Mouse (Mus musculus): Measurements from ENCODE around the gene Ica1. TPM values are rescaled to one million over a fixed set of nuclear protein-coding genes. Genes with fewer than 3 reads are reported as not detected.

Gene Ica1
- polyA plus RNA-seq, 1 experiment = 1.8 TPM

GRCm38 (mm10) chr6:8755760-8756276, 22.5 kb downstream of the Ica1 start:
- TF ChIP-seq GATA1 (IDR thresholded peaks at IDR 0.05; ENCODE audit: low read length) = peak; percentile 80

- no peak for TF ChIP-seq GATA1 (IDR thresholded peaks at IDR 0.05; ENCODE audit: low read length)
Observed at GRCm38 (mm10) chr6:8754486-8754885, 23.8 kb downstream of the Ica1 start.

- no peak for TF ChIP-seq GATA1 (IDR thresholded peaks at IDR 0.05; ENCODE audit: low read length)
Observed at GRCm38 (mm10) chr6:8753723-8754036, 24.6 kb downstream of the Ica1 start.

- TF ChIP-seq GATA1 (IDR thresholded peaks at IDR 0.05; ENCODE audit: low read length) = no peak
Observed at GRCm38 (mm10) chr6:8752984-8753722, 25.1 kb downstream of the Ica1 start.

GRCm38 (mm10) chr6:8744886-8745285, 33.4 kb downstream of the Ica1 start:
- no peak for TF ChIP-seq GATA1 (IDR thresholded peaks at IDR 0.05; ENCODE audit: low read length)

GRCm38 (mm10) chr6:8744273-8744785, 34.0 kb downstream of the Ica1 start:
- no peak for TF ChIP-seq GATA1 (IDR thresholded peaks at IDR 0.05; ENCODE audit: low read length)

GRCm38 (mm10) chr6:8742449-8742848, 35.8 kb downstream of the Ica1 start:
- no peak for TF ChIP-seq GATA1 (IDR thresholded peaks at IDR 0.05; ENCODE audit: low read length)

- no peak for TF ChIP-seq GATA1 (IDR thresholded peaks at IDR 0.05; ENCODE audit: low read length)
Observed at GRCm38 (mm10) chr6:8741659-8742058, 36.6 kb downstream of the Ica1 start.

GRCm38 (mm10) chr6:8740092-8740491, 38.2 kb downstream of the Ica1 start:
- TF ChIP-seq GATA1 (IDR thresholded peaks at IDR 0.05; ENCODE audit: low read length) = no peak

- no peak for TF ChIP-seq GATA1 (IDR thresholded peaks at IDR 0.05; ENCODE audit: low read length)
Observed at GRCm38 (mm10) chr6:8738396-8738795, 39.9 kb downstream of the Ica1 start.

GRCm38 (mm10) chr6:8736493-8736820, 41.8 kb downstream of the Ica1 start:
- TF ChIP-seq GATA1 (IDR thresholded peaks at IDR 0.05; ENCODE audit: low read length) = no peak

GRCm38 (mm10) chr6:8735657-8736492, 42.4 kb downstream of the Ica1 start:
- TF ChIP-seq GATA1 (IDR thresholded peaks at IDR 0.05; ENCODE audit: low read length) = no peak

GRCm38 (mm10) chr6:8735044-8735443, 43.2 kb downstream of the Ica1 start:
- no peak for TF ChIP-seq GATA1 (IDR thresholded peaks at IDR 0.05; ENCODE audit: low read length)

GRCm38 (mm10) chr6:8732492-8732891, 45.8 kb downstream of the Ica1 start:
- TF ChIP-seq GATA1 (IDR thresholded peaks at IDR 0.05; ENCODE audit: low read length) = no peak

- TF ChIP-seq GATA1 (IDR thresholded peaks at IDR 0.05; ENCODE audit: low read length) = no peak
Observed at GRCm38 (mm10) chr6:8731656-8732191, 46.6 kb downstream of the Ica1 start.

GRCm38 (mm10) chr6:8730433-8730832, 47.9 kb downstream of the Ica1 start:
- no peak for TF ChIP-seq GATA1 (IDR thresholded peaks at IDR 0.05; ENCODE audit: low read length)
